Mouse (Mus musculus): ENCODE results near the gene H2-DMb1. TPM values are rescaled to one million over a fixed set of nuclear protein-coding genes. Genes with fewer than 3 reads are reported as not detected.

The H2-DMb1 gene
- total RNA-seq, 2 experiments from 2014 or later = 2.2 to 2.7 TPM

GRCm38 (mm10) chr17:34207866-34208265, 55.0 kb downstream of the H2-DMb1 start:
- DNase-seq (ENCODE audit: low spot score in 2 of 2) = peak in 1 of 2 experiments; percentile 0

DNA sequence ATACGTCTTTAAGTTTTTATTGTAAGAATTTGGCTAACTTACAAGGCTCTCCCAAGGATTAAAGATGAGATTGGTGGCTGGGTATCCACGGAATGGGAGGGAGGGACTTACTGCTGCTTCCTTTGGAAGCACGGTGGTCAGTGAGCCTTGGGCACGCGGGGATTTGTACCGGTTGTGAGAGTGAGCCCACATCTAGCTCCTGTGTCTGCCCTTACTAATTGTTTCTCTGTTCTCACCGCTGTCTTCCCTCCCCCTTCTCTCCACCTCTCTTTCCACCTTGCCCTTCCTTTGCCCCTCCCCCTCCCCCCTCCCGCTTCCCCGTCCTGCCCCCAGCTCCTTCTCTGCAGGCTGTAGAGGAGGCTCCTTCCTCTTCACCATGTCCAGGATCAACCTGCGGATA, 55.5 kb downstream of the H2-DMb1 start:
- DNase-seq (ENCODE audit: low spot score in 2 of 2) = no peak

GRCm38 (mm10) chr17:34209680-34210079, 56.8 kb downstream of the H2-DMb1 start:
- no peak for DNase-seq (ENCODE audit: low spot score in 2 of 2)

Other genes starting within 250 kb of the H2-DMb1 start
- under 1 TPM in 1 of 2 experiments, not detected in 1; 0.58 TPM for gene Platr17, start 247.9 kb upstream of the H2-DMb1 start, total RNA-seq (2021)
- gene Daxx, start 243.7 kb upstream of the H2-DMb1 start, total RNA-seq (2021) = 10 to 100 TPM; 27.4 to 34.7 TPM
- gene Tapbp, start 237.2 kb upstream of the H2-DMb1 start, total RNA-seq (2021) = 10 to 100 TPM; 42.0 to 53.5 TPM
- 10 to 100 TPM; 33.0 to 35.5 TPM for gene Zbtb22, start 237.2 kb upstream of the H2-DMb1 start, total RNA-seq (2021)
- gene Rgl2, start 223.5 kb upstream of the H2-DMb1 start, total RNA-seq (2021) = 10 to 100 TPM; 62.2 to 63.5 TPM
- gene Pfdn6, start 212.7 kb upstream of the H2-DMb1 start, total RNA-seq (2021) = 10 to 100 TPM; 92.3 to 94.0 TPM
- 10 to 100 TPM; 12.5 to 13.8 TPM for gene Wdr46, start 212.4 kb upstream of the H2-DMb1 start, total RNA-seq (2021)
- gene B3galt4, start 201.6 kb upstream of the H2-DMb1 start, total RNA-seq (2021) = 1 to 10 TPM; 5.9 to 6.5 TPM
- gene Vps52, start 197.3 kb upstream of the H2-DMb1 start, total RNA-seq (2021) = 10 to 100 TPM; 71.1 to 71.2 TPM
- 100 to 1,000 TPM; 332 to 337 TPM for gene Rps18, start 197.1 kb upstream of the H2-DMb1 start, total RNA-seq (2021)
- gene H2-K1, start 152.7 kb upstream of the H2-DMb1 start, total RNA-seq (2021) = 10 to 100 TPM; 30.9 to 33.6 TPM
- gene Ring1, start 128.4 kb upstream of the H2-DMb1 start, total RNA-seq (2021) = 10 to 100 TPM; 31.6 to 34.6 TPM
- gene H2-Ke6, start 125.0 kb upstream of the H2-DMb1 start, total RNA-seq (2021) = 10 to 100 TPM; 39.3 to 43.2 TPM
- gene Slc39a7, start 121.4 kb upstream of the H2-DMb1 start, total RNA-seq (2021) = 100 to 1,000 TPM in 1 of 2 experiments, 10 to 100 TPM in 1; 96.1 to 101 TPM
- 10 to 100 TPM; 80.6 to 84.1 TPM for gene Rxrb, start 121.3 kb upstream of the H2-DMb1 start, total RNA-seq (2021)
- 10 to 100 TPM; 14.5 to 14.6 TPM for gene Col11a2, start 113.6 kb upstream of the H2-DMb1 start, total RNA-seq (2021)
- gene H2-Oa, start 60.7 kb upstream of the H2-DMb1 start, total RNA-seq (2021) = not detected
- gene H2-DMa, start 33.5 kb upstream of the H2-DMb1 start, total RNA-seq (2021) = 10 to 100 TPM; 22.3 to 26.5 TPM
- 100 to 1,000 TPM; 177 to 179 TPM for gene Brd2, start 30.4 kb upstream of the H2-DMb1 start, total RNA-seq (2021)
- 1 to 10 TPM; 1.2 to 1.8 TPM for gene H2-DMb2, start 9.8 kb upstream of the H2-DMb1 start, total RNA-seq (2021)
- 1 to 10 TPM; 3.1 to 3.2 TPM for gene Tap1, start 34.5 kb downstream of the H2-DMb1 start, total RNA-seq (2021)
- gene Psmb9, start 34.7 kb downstream of the H2-DMb1 start, total RNA-seq (2021) = 1 to 10 TPM; 2.6 to 2.8 TPM
- gene Psmb8, start 44.6 kb downstream of the H2-DMb1 start, total RNA-seq (2021) = 1 to 10 TPM; 4.6 to 5.5 TPM
- gene Tap2, start 50.5 kb downstream of the H2-DMb1 start, total RNA-seq (2021) = 10 to 100 TPM; 10.7 to 11.7 TPM
- under 1 TPM; 0.40 to 0.44 TPM for gene H2-Ob, start 85.8 kb downstream of the H2-DMb1 start, total RNA-seq (2021)
- gene H2-Ab1, start 104.6 kb downstream of the H2-DMb1 start, total RNA-seq (2021) = 1 to 10 TPM; 3.2 to 5.2 TPM
- 1 to 10 TPM; 4.5 to 5.9 TPM for gene H2-Aa, start 134.8 kb downstream of the H2-DMb1 start, total RNA-seq (2021)
- gene H2-Eb1, start 152.8 kb downstream of the H2-DMb1 start, total RNA-seq (2021) = 1 to 10 TPM; 4.0 to 6.0 TPM
- not detected for gene H2-Eb2, start 172.6 kb downstream of the H2-DMb1 start, total RNA-seq (2021)
- under 1 TPM; 0.63 to 0.68 TPM for gene Btnl2, start 201.8 kb downstream of the H2-DMb1 start, total RNA-seq (2021)
- not detected for gene Btnl1, start 224.1 kb downstream of the H2-DMb1 start, total RNA-seq (2021)
- gene BC051142, start 245.7 kb downstream of the H2-DMb1 start, total RNA-seq (2021) = 1 to 10 TPM; 2.1 to 4.4 TPM

Measured in left cerebral cortex, adult 18-20 months (tissue).